Mouse (Mus musculus): ENCODE data around the gene Elmo3.
"Not testable (repeated sequence)": the region's sequence is repeated elsewhere in the genome, so short reads cannot be mapped to it uniquely, and the experiment has no call there.

Elmo3 gene

DNA sequence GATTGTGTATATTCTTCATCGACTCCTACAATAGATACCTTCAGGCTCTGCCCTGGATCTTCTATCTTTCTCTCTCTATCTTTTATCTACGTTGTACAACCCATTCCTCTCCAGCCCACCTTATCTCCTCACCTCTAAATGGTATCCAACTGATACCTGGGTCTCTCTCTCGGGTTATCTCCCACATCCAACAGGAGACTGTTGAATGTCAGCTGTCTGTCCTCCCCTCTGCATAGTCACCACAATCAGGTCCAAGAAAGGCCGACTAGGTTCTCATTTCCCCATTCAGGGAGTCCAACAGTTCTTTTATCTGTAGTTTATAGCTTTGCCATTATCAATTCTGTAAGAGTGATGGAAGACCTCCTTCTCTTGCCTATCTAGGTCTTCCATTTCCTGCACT is 23.2 kb upstream of the Elmo3 start:
- no peaks in the 10 kb centered on the region for H3K9me3 ChIP-seq (ENCODE audit: low read length)
- peak overlapping the region; percentile 67 for H3K4me3 ChIP-seq (replicated peaks; ENCODE audit: low read length)
- peaks cover 77% of the 10 kb centered on the region for H3K27me3 ChIP-seq (ENCODE audit: insufficient read depth, low read length)
- peaks cover 61% of the 10 kb centered on the region for H3K4me1 ChIP-seq (replicated peaks; ENCODE audit: low read depth, low read length)
- TF ChIP-seq POU5F1 (IDR thresholded peaks at IDR 0.05; ENCODE audit: borderline replicate concordance, low read length) = no peak
- no peak for TF ChIP-seq CTCF (conservative IDR thresholded peaks at IDR 0.05; ENCODE audit: low read length)
- TF ChIP-seq NANOG (IDR thresholded peaks at IDR 0.05; ENCODE audit: borderline replicate concordance, low read length) = no peak
- peaks cover 38% of the 10 kb centered on the region for H3K36me3 ChIP-seq (ENCODE audit: insufficient read depth, low read length)

DNA sequence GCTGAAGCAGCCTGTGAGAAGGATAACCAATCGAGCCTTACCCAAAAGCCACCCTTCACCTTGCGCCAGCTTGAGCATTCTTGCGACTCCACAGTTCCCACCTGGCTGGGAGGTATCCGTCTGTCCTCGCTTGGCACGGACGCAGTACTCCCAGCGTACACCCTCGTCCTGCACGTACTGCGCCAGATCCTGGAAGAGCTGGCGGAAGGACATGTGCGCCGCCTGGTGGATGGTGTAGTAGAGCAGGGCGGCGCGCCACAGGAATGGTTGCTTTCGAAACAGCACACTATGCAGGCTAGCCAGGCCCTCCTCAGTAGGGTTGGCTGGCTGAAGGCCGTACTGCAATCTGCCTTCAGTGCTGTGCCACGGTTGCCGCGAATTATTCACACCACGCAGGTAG is 22.3 kb upstream of the Elmo3 start:
- H3K4me3 ChIP-seq (replicated peaks; ENCODE audit: low read length) = peak overlapping the region; percentile 67
- H3K9me3 ChIP-seq (ENCODE audit: low read length) = no peaks in the 10 kb centered on the region
- H3K27me3 ChIP-seq (ENCODE audit: insufficient read depth, low read length) = peaks cover 68% of the 10 kb centered on the region
- TF ChIP-seq POU5F1 (IDR thresholded peaks at IDR 0.05; ENCODE audit: borderline replicate concordance, low read length) = no peak
- no peak for TF ChIP-seq NANOG (IDR thresholded peaks at IDR 0.05; ENCODE audit: borderline replicate concordance, low read length)
- peak; percentile 91 for TF ChIP-seq CTCF (conservative IDR thresholded peaks at IDR 0.05; ENCODE audit: low read length)
- H3K4me1 ChIP-seq (replicated peaks; ENCODE audit: low read depth, low read length) = peaks cover 62% of the 10 kb centered on the region
- peaks cover 38% of the 10 kb centered on the region for H3K36me3 ChIP-seq (ENCODE audit: insufficient read depth, low read length)

DNA sequence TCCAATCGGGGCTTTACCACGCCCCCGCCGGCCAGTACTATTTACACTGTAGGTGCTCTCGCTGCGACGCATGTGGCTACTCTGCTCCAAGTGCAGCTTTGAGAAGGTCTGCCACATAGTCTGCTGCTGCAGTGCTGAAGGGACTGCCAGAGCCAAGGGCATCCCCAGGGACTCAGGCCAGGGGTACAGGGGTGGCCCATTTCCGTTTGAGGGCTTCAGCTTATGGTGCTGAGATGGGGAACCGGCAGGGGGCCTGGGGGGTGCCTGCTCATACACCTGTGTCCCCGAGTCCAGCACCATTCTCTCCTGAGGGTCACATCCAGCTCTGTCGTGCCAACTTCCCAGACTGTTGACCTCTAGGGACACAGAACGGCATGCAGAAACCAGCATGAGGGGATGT is 19.9 kb upstream of the Elmo3 start:
- TF ChIP-seq POU5F1 (IDR thresholded peaks at IDR 0.05; ENCODE audit: borderline replicate concordance, low read length) (no peak), CTCF (conservative IDR thresholded peaks at IDR 0.05; ENCODE audit: low read length) (no peak), NANOG (IDR thresholded peaks at IDR 0.05; ENCODE audit: borderline replicate concordance, low read length) (no peak)
- Histone ChIP-seq H3K4me3 (replicated peaks; ENCODE audit: low read length) (0 out of 2 replicates have a peak overlapping the region, but pooled peaks have one; percentile 20), H3K4me1 (replicated peaks; ENCODE audit: low read depth, low read length) (peaks cover 67% of the 10 kb centered on the region), H3K27me3 (ENCODE audit: insufficient read depth, low read length) (peaks cover 53% of the 10 kb centered on the region), H3K36me3 (ENCODE audit: insufficient read depth, low read length) (peaks cover 31% of the 10 kb centered on the region), H3K9me3 (ENCODE audit: low read length) (no peaks in the 10 kb centered on the region)

DNA sequence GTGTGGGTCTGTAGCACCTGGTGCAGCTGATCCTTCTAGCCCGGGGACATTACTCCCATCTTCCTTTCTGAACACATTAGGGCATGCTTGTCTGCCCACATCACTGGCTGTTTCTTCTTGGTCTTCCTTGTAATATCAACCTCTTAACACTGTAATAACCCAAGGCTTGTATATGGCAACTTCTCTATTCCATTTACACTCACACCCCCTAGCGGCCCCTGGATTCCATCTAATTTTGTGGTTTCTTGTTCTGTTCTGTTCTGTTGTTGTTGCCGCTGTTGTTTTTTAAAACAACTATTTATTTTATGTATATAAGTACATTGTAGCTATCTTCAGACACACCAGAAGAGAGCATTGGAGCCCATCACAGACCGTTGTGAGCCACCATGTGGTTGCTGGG is 18.5 kb upstream of the Elmo3 start:
- no peak overlapping the region for H3K4me3 ChIP-seq (replicated peaks; ENCODE audit: low read length)
- H3K9me3 ChIP-seq (ENCODE audit: low read length) = no peaks in the 10 kb centered on the region
- peaks cover 46% of the 10 kb centered on the region for H3K27me3 ChIP-seq (ENCODE audit: insufficient read depth, low read length)
- no peak for TF ChIP-seq POU5F1 (IDR thresholded peaks at IDR 0.05; ENCODE audit: borderline replicate concordance, low read length)
- no peak for TF ChIP-seq NANOG (IDR thresholded peaks at IDR 0.05; ENCODE audit: borderline replicate concordance, low read length)
- 0 out of 2 replicates have a peak, but pooled peaks have one; percentile 15 for TF ChIP-seq CTCF (conservative IDR thresholded peaks at IDR 0.05; ENCODE audit: low read length)
- H3K4me1 ChIP-seq (replicated peaks; ENCODE audit: low read depth, low read length) = peaks cover 63% of the 10 kb centered on the region
- peaks cover 20% of the 10 kb centered on the region for H3K36me3 ChIP-seq (ENCODE audit: insufficient read depth, low read length)

DNA sequence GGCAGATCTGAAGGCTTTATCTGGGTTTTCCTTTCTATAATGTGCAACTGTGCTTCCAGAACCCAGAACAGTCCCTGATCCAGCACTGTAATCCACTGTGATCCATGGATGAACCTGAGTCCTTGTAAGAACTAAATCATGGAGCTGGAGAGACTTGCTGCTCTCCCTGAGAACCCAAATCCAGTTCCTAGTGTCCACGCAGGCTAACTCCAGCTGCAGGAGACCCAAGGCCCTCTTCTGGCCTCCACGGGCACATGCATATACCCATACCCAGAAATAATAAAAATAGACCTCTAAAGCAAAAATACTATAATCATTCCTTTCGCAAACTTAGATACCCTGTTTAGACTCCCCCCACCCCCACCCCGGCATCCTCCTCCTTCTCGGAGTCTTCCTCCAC is 17.2 kb upstream of the Elmo3 start:
- H3K36me3 ChIP-seq (ENCODE audit: insufficient read depth, low read length) = peaks cover 15% of the 10 kb centered on the region
- no peaks in the 10 kb centered on the region for H3K9me3 ChIP-seq (ENCODE audit: low read length)
- peaks cover 64% of the 10 kb centered on the region for H3K4me1 ChIP-seq (replicated peaks; ENCODE audit: low read depth, low read length)
- H3K4me3 ChIP-seq (replicated peaks; ENCODE audit: low read length) = peak overlapping the region; percentile 87; the same call in 1 of the 2 replicates
- H3K27me3 ChIP-seq (ENCODE audit: insufficient read depth, low read length) = peaks cover 45% of the 10 kb centered on the region
- no peak for TF ChIP-seq POU5F1 (IDR thresholded peaks at IDR 0.05; ENCODE audit: borderline replicate concordance, low read length)
- TF ChIP-seq NANOG (IDR thresholded peaks at IDR 0.05; ENCODE audit: borderline replicate concordance, low read length) = no peak
- no peak for TF ChIP-seq CTCF (conservative IDR thresholded peaks at IDR 0.05; ENCODE audit: low read length)

DNA sequence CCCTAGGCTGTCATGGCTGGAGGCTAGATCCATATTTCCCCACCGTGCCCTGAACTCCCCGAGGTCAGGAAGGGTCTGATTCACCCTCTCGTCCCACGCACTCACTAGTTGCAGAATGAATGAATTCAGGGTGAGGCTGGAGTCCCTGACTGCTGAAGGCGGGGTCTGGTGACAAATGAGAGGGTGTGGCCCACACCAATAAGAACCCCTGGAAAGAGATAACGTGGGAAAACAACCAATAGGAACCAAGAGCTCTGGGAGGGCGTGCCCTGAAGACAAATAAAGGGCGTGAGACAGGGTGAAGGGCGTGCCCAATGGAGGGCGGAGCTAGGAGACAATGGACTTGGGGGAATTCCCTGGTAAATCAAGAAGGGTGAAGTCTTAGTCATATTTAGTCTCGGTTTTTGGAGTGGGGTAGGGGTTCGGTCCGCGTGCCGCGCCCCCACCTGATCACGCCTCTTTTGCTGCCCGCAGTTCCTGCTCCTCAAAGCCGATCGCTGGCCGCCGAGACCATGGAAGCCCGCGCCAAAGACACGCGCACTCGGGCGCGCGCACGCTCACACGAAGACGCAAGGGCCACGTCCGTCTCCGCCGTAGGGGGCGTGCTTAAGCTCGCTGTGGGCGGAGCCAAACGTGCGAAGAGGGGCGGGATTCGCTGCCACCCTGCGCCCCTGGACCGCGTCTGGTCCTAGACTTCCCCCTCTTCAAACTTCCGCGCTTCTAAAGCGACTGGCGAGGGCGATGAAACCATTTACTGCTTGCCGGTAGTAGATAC is 16.3 kb upstream of the Elmo3 start:
- Histone ChIP-seq H3K36me3 (ENCODE audit: insufficient read depth, low read length) (peaks cover 15% of the 10 kb centered on the region), H3K9me3 (ENCODE audit: low read length) (no peaks in the 10 kb centered on the region), H3K4me1 (replicated peaks; ENCODE audit: low read depth, low read length) (peaks cover 67% of the 10 kb centered on the region), H3K27me3 (ENCODE audit: insufficient read depth, low read length) (peaks cover 48% of the 10 kb centered on the region), H3K4me3 (replicated peaks; ENCODE audit: low read length) (peak overlapping the region; percentile 87)
- no peak for TF ChIP-seq NANOG (IDR thresholded peaks at IDR 0.05; ENCODE audit: borderline replicate concordance, low read length)
- TF ChIP-seq CTCF (conservative IDR thresholded peaks at IDR 0.05; ENCODE audit: low read length) = no peak
- no peak for TF ChIP-seq POU5F1 (IDR thresholded peaks at IDR 0.05; ENCODE audit: borderline replicate concordance, low read length)

DNA sequence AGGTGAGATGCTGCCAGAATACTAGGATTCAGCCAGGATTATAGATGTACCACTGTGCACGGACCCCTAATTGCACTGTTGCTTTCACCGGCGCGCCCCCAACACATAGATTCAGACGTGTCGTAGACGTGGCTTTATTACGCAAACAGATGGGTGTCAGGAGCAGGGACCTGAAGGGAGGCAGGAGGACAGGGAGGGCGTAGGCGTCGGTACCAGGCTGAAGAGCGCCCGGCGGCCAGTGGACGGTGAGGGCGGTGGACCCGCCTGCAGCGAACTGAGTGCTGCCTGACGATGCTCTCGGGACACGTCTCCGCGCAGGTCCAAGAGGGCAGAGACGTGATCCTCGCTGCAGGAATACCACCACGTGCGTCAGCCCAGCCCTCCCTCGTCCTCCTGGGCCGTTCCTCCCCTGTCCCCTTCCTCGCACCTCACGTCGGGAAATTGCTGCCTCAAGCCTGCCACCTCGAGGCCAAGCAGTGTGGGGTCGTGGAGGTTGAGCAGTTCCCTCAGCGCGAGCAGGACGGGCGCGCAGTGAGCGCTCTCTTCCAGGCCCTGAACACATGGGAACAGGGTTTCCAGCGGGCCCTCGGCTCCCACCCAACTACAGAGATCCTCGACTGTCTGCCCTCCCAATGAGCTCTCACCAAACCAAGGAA is 15.5 kb upstream of the Elmo3 start, which contains the start of gene 4931428F04Rik:
Gene 4931428F04Rik, minus strand, starts transcription at position 60 of the 656 bp plus-strand sequence.
- TF ChIP-seq NANOG (IDR thresholded peaks at IDR 0.05; ENCODE audit: borderline replicate concordance, low read length) (no peak), POU5F1 (IDR thresholded peaks at IDR 0.05; ENCODE audit: borderline replicate concordance, low read length) (no peak), CTCF (conservative IDR thresholded peaks at IDR 0.05; ENCODE audit: low read length) (no peak; the same call in 1 of the 2 replicates)
- H3K4me1 ChIP-seq (replicated peaks; ENCODE audit: low read depth, low read length) = peaks cover 73% of the 10 kb centered on the region
- no peaks in the 10 kb centered on the region for H3K9me3 ChIP-seq (ENCODE audit: low read length)
- peaks cover 10% of the 10 kb centered on the region for H3K36me3 ChIP-seq (ENCODE audit: insufficient read depth, low read length)
- H3K4me3 ChIP-seq (replicated peaks; ENCODE audit: low read length) = peak within 1 kb of the TSS; percentile 87
- peaks cover 42% of the 10 kb centered on the region for H3K27me3 ChIP-seq (ENCODE audit: insufficient read depth, low read length)

DNA sequence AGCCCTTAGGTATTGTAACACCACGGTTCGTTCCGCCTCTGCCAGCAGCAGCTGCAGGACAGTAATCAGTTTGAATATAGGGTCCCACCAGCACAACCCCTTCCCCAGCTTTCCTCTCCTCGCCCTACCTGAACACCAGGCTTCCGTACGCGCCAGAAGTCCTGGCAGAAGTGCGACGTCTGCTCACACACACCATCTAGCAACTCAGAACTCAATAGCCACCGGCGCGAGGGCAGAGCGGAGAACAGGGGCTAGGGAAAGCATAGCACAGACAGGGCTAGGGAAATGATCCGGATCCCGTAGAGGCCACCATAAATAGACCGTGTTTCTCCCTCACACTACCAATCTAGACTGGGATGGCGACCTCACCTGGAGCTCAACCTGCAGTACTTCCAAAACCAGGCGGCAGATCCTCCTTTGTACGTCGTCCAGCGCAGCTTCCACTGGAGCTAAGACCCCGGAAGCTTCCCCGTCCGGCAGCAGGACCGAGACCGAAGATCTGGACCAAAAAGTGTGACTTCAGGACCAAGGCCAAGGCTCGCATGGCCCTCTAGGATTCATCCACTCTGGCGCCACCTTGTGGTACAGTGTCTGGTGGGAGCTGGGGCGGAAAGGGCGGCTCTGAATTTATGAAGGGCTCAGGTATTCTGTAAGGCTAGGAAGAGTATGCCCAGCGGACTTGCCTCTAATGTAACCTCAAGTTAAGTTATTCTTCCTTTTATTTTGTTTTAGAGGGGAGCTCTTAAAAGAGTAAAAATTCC is 14.7 kb upstream of the Elmo3 start:
- H3K27me3 ChIP-seq (ENCODE audit: insufficient read depth, low read length) = peaks cover 34% of the 10 kb centered on the region
- TF ChIP-seq POU5F1 (IDR thresholded peaks at IDR 0.05; ENCODE audit: borderline replicate concordance, low read length) (no peak), CTCF (conservative IDR thresholded peaks at IDR 0.05; ENCODE audit: low read length) (peak; percentile 94), NANOG (IDR thresholded peaks at IDR 0.05; ENCODE audit: borderline replicate concordance, low read length) (no peak)
- peaks cover 73% of the 10 kb centered on the region for H3K4me1 ChIP-seq (replicated peaks; ENCODE audit: low read depth, low read length)
- H3K9me3 ChIP-seq (ENCODE audit: low read length) = no peaks in the 10 kb centered on the region
- peaks cover 3% of the 10 kb centered on the region; the same call in 1 of the 2 replicates for H3K36me3 ChIP-seq (ENCODE audit: insufficient read depth, low read length)
- H3K4me3 ChIP-seq (replicated peaks; ENCODE audit: low read length) = peak overlapping the region; percentile 87

DNA sequence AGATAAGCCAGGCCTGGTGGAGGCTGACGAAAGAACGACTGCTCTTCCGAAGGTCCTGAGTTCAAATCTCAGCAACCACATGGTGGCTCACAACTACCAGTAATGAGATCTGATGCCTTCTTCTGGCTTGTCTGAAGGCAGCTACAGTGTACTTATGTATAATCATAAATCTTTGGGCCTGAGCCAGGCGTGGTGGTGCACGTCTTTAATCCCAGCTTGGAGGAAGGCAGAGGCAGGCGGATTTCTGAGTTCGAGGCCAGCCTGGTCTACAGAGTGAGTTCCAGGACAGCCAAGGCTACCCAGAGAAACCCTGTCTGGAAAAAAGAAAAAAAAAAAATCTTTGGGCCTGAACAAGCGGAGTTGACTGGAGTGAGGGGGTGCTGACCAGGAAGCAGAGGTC is 14.0 kb upstream of the Elmo3 start:
- not testable (repeated sequence) for H3K4me3 ChIP-seq (replicated peaks; ENCODE audit: low read length); H3K9me3 ChIP-seq (ENCODE audit: low read length); H3K36me3 ChIP-seq (ENCODE audit: insufficient read depth, low read length)
- peaks cover 30% of the 10 kb centered on the region for H3K27me3 ChIP-seq (ENCODE audit: insufficient read depth, low read length)
- H3K4me1 ChIP-seq (replicated peaks; ENCODE audit: low read depth, low read length) = peaks cover 73% of the 10 kb centered on the region

DNA sequence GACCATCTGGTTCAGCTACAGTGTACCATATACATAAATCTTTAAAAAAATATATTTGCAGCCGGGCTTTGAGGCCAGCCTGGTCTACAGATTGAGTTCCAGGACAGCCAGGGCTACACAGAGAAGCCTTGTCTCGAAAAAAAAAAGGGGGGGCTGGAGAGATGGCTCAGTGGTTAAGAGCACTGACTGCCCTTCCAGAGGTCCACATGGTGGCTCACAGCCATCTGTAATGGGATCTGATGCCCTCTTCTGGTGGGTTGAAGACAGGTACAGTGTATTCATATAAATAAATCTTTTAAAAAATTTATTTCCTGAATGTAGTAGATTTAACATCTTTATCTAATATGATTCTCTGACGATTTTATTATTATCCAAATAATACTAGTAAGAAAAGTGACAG is 13.6 kb upstream of the Elmo3 start:
- H3K36me3 ChIP-seq (ENCODE audit: insufficient read depth, low read length); H3K9me3 ChIP-seq (ENCODE audit: low read length); H3K4me3 ChIP-seq (replicated peaks; ENCODE audit: low read length): not testable (repeated sequence)
- peaks cover 73% of the 10 kb centered on the region for H3K4me1 ChIP-seq (replicated peaks; ENCODE audit: low read depth, low read length)
- H3K27me3 ChIP-seq (ENCODE audit: insufficient read depth, low read length) = peaks cover 27% of the 10 kb centered on the region

All from E14TG2a.4 (cell line).